Mouse (Mus musculus): ENCODE data around the gene Sufu.
A peak's percentile ranks its signal among the peaks of the same experiment; 100 is the strongest.

Gene Sufu

GRCm38 (mm10) chr19:46433712-46434111 lies 37.0 kb downstream of the Sufu start:
- DNase-seq, result no peak

- no peak for DNase-seq
These were observed 37.5 kb downstream of the Sufu start for GRCm38 (mm10) chr19:46434148-46434547.

- no peak for DNase-seq
These were observed 37.9 kb downstream of the Sufu start for GRCm38 (mm10) chr19:46434591-46434990.

GRCm38 (mm10) chr19:46435492-46435891 lies 38.8 kb downstream of the Sufu start:
- DNase-seq, result no peak

GRCm38 (mm10) chr19:46443509-46443908 lies 46.8 kb downstream of the Sufu start:
- DNase-seq, result no peak

- DNase-seq, result peak; percentile 80 to 88
These were observed 47.5 kb downstream of the Sufu start for GRCm38 (mm10) chr19:46444209-46444608.

- DNase-seq, result no peak
These were observed 48.9 kb downstream of the Sufu start for GRCm38 (mm10) chr19:46445641-46446040.

GRCm38 (mm10) chr19:46446436-46447020 lies 49.8 kb downstream of the Sufu start:
- DNase-seq, result no peak

GRCm38 (mm10) chr19:46447110-46447509 lies 50.4 kb downstream of the Sufu start:
- DNase-seq, result no peak

GRCm38 (mm10) chr19:46447911-46448310 lies 51.2 kb downstream of the Sufu start:
- peak; percentile 37 to 55 for DNase-seq

- DNase-seq, result no peak
These were observed 52.7 kb downstream of the Sufu start for GRCm38 (mm10) chr19:46449261-46450005.

GRCm38 (mm10) chr19:46452052-46452827 lies 55.5 kb downstream of the Sufu start:
- DNase-seq, result peak; percentile 49 to 63

- DNase-seq, result no peak
These were observed 56.2 kb downstream of the Sufu start for GRCm38 (mm10) chr19:46452916-46453315.

GRCm38 (mm10) chr19:46454126-46454880 lies 57.6 kb downstream of the Sufu start:
- DNase-seq, result peak; percentile 38 to 62

- DNase-seq, result peak; percentile 53 to 65
These were observed 58.3 kb downstream of the Sufu start for GRCm38 (mm10) chr19:46455032-46455431.

- no peak for DNase-seq
These were observed 58.9 kb downstream of the Sufu start for GRCm38 (mm10) chr19:46455556-46455955.

- DNase-seq, result peak; percentile 24 to 52
These were observed 59.5 kb downstream of the Sufu start for GRCm38 (mm10) chr19:46456018-46456735.

GRCm38 (mm10) chr19:46457798-46458197 lies 61.1 kb downstream of the Sufu start:
- DNase-seq, result no peak

GRCm38 (mm10) chr19:46459256-46459655 lies 62.6 kb downstream of the Sufu start:
- DNase-seq, result no peak

- DNase-seq, result no peak
These were observed 63.2 kb downstream of the Sufu start for GRCm38 (mm10) chr19:46459889-46460288.

- DNase-seq, result peak; percentile 30 to 52
These were observed 65.9 kb downstream of the Sufu start for GRCm38 (mm10) chr19:46462574-46462973.

- DNase-seq, result no peak
These were observed 66.8 kb downstream of the Sufu start for GRCm38 (mm10) chr19:46463446-46463845.
